Mouse (Mus musculus) urinary bladder, postnatal 25 days (tissue): Measurements from ENCODE around the gene Cdkl2.

Experiments used
- DNase-seq: peaks from one replicate; pipeline ENCODE4 v3.0.0; 2022; ENCODE audit warnings: low spot score

Cdkl2 gene

DNA sequence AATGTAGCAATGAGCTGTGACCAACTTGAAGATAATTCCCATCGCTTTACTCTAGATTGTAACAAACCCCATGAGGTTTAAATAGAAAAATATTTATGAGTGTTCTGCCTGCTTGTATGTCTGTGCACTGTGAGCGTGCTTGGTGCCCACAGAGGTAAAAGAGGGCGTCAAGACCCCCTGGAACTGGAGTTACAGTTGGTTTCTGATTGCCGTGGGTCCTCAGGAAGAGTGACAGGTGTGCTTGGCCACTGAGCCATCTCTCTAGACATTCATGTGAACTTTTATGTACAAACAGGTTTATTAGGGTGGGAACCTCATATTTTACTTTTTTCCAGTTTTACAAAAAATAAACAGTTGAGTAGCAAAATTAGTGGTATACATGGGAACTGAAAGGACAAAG lies at the start of gene Cdkl2:
Cdkl2 (minus strand) TSS at position 101 of the 400 bp plus-strand sequence.
- no peak for DNase-seq

DNA sequence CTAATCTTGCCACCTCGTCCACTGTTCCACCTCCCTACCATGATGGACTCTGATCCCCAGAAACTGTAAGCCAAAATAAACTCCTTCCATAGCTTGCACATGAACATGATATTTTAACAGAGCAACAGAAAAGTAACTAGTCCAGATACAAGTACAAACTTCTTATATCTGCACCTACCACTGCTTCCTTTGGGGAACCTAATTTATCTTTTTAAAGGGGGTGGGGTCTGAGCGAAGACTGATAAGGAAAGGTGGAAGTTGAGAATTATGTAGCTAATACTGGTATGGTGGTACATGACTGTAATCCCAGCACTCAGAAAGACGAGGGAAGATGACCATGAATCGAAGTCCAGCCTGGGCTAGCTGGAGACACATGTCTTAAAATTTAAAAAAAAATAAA lies 43.8 kb upstream of the Cdkl2 start:
- no peak for DNase-seq

DNA sequence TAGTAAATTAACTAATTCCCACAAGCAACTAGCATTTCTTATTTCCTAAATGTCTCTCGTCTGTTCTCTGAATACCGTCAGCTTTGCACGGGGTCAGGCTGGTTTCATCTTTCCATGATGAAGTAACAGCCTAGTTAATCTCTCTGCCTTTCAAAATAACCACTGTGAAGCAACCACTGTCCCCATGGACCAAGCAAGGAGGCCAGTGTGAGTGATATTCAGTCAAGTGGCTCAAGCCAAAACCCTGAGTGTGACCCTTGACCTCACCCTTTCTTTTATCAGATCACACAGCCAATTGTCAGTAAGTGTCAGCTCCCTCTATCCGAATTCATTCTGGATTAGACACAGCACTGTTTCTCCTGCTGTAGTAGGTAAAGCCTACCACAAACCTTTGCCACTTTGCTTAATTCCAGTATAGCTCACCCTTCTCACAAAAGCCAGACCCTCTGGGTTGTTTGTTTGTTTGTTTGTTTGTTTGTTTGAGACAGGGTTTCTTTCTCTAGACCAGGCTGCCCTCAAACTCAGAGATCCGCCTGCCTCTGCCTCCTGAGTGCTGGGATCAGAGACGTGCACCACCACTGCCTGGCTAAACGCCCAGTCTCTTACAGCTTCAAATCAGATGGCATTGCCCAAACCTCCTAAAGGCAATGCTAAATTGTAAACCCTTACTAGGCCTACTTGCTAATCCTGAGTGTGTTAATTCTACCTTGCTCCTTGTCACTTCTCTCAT lies 42.3 kb upstream of the Cdkl2 start:
- no peak for DNase-seq

DNA sequence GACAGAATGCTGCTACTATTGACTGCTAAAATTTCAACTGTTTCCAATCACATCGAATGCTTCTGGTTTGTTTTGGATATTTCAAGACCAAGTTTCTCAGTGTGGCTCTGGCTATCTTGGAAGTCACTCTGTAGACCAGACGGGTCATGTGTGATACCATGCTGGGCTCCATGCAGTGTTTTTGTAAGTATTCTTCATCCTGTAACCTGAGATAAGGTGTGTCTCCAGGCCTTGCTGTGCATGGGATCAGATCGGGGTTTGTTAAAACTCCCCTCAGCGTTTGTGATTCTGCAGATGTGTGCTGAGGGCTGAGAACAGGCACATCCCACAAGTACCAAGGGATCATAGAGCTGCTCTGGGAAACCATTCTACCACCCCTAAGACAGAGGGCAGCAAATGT lies 41.6 kb upstream of the Cdkl2 start:
- DNase-seq, result no peak

DNA sequence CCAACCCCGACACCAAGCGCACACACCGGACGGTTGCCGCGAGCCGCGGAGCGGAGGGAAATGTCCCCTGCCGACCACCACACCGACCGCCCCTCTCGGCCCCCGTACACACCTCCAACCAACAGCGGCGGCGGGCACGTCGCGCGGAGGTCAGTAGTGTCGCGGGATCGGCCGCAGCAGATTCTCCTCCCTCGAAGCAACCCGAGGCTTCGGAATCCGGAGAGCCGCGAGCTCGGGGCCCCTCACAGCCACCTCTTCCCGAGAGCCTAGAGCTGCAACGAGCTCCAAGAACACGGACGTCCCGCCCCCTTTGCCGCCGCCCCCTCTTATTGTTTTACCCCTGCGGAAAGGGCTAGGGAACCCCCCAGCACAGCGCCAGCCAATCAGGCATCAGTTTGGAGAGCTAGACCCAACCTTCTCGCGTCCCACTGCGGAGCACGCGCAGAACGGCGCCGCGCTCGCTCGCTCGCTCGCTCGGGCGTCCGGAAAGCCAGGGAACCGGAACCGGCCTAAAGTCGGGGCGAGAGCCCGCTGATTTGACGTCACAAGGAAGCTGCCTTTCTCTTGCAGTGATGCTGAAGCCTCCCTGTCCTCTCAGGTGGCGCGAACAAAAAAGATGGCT lies 39.8 kb upstream of the Cdkl2 start, which contains the start of gene G3bp2:
G3bp2 (minus strand) TSS at position 303 of the 622 bp plus-strand sequence.
- DNase-seq, result peak; percentile 95

DNA sequence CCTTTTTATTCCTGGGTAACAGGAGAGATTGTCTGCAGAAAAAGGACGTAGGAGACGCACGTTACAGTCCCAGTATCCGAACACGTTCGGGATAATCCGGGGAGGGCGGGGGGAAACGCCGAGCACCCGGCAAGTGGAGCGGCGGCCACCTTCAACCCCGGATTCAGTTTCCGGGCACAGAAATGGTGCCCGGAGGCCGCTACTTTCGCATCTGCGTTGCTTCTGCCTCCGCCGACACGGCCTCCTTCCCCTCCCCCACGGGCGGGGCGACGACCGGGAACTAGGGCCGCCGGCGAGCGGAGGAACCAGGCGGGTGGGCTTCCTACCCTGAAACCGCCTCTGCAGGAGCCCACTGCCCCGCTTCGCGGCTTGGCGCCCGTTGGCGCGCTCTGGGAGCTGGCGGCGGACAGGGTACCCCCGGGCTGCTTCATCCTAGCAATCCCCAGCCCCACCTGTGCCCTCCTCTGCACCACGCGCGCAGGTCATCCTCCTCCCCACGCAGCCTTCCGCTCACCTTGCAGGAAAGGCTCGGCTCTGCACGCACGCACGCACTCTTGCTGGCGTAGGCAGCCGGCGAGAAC lies 39.2 kb upstream of the Cdkl2 start:
- DNase-seq, result peak; percentile 69

DNA sequence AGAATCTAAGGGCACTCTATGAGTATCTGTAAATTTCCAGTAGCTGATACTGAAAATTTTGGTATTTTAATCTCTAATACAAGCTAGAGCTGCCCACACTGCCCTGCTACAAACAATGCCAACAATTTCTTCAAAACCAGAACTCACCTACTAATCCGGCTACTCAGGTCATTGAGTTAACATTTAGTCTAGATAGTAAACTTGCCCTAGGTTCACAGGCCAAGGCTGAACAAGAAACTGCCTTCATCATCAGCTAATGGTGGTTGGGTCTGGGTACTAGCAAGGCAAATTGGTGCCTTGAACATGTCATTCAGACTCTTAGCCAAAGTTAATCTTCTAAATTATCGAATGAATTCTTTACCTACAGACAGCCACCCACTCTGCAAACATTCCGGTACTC lies 37.6 kb upstream of the Cdkl2 start:
- no peak for DNase-seq

DNA sequence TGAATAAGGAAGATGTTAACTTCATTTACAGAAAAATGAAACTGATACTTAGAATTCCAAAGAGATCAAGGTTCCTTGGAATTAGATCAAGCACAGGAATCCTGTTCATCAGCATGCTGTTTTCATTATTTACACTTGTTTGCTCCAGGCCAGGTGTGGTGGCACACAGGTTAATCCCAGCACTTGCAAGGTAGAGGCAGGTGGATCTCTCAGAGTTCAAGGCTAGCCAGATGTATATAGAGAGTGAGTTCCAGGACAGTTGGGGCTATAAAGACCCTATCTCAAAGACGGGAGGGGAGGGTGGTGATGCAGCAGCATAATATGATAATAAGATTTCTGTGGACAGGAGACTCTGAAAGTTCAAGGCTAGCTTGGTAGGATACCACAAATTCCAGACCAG lies 36.7 kb upstream of the Cdkl2 start:
- DNase-seq, result no peak

DNA sequence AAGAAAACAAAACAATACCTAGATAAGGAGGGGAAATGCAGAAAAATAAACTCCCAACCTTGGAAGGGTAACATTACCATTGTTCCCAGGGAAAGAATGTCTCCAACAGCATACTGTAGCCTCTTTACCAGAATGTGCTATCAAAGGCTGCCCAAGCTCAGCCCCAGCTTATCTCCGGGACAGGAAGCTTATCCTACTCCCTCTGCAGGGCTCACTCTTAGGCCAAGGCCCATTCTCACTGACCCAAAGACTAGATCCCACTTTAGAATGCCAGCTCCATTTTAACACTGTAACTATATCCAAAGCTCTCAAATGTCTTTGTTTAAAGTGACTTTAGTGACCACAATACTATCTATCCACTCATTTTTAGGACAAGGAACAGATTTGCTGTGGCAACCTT lies 35.6 kb upstream of the Cdkl2 start:
- DNase-seq, result no peak

DNA sequence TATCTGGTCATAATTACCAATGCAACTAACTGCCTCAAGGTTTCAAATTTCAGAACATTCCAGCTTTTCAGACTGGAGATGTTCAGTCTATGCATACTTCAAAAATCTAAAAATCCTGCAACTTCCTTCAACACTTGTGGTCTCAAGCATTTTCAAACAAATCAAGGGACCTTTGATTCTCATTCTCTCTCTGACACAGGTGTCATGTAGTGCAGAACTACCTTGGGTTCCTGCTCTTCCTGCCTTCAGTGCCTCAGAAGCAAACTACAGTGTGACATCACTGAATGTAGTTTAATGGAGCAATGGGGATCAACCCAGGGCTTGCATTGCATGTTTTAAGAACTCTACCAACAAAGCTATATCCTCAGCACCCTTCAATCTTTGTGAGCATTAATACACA lies 35.1 kb upstream of the Cdkl2 start:
- no peak for DNase-seq

DNA sequence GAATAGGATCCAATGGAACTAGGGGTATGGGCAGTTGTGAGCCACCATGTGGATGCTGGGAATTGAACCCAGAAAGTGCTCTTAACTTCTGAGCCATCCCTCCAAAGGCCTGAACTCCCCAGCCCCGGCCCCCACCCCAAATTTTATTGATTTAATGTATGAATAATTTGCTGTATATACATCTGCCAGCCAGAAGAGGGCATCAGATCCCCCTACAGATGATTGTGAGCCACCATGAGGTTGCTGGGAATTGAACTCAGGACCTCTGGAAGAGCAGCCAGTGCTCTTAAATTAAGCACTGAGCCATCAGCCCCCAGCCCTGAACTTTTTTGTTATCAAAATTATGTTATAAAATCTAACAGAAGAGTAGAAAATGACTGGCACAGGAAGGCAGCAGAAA lies 32.6 kb upstream of the Cdkl2 start:
- no peak for DNase-seq

DNA sequence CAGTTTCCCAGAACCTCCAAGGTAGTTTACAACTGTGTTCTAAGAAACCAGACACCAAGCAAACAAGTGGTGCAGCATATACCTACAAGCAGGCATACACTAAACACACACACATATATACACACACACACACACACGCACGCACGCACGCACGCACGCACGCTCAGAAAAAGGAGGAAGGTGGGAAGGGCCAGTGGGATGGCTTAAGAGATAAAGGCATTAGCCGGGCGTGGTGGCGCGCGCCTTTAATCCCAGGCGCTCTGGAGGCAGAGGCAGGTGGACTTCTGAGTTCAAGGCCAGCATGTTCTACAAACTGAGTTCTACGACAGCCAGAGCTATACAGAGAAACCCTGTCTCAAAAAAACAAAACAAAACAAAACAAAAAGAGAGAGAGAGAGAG lies 30.4 kb upstream of the Cdkl2 start:
- DNase-seq, result no peak

DNA sequence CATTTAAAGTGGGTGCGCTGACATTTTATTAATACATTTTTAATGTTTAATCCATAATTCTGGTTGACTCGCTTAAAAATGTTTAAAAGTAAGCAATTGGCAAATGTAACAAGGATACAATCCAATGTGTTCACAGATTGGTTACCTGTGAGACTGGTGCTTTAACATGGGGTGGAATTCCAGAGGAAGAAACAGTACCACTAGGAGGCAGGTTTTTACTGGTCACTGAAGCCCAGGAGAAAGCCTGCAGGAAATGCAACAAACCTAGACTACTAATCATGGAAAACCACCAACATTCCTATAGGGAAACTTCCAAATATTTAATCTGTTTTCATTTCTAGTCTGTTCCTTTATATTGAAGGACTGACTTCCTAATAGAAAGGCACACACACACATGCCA lies 19.5 kb upstream of the Cdkl2 start:
- no peak for DNase-seq

DNA sequence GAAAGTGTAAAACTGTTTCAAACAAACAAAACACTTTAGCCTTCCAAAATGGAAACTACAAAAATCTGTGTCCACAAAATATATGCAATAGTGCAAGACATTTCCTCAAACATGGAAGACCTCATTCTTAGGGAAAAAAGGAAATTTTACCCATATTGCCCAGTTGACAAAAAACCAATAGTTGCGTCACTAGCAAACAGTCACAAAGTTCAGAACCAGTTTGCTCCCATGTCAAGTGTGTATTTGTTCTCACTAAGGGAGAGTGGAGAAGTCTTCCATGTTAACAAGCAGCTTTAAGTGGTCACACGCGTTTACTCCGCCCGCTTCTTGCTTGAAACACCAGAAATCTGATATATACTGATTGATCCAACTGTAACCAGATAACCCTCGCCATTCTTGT lies 9.2 kb upstream of the Cdkl2 start:
- DNase-seq, result no peak

DNA sequence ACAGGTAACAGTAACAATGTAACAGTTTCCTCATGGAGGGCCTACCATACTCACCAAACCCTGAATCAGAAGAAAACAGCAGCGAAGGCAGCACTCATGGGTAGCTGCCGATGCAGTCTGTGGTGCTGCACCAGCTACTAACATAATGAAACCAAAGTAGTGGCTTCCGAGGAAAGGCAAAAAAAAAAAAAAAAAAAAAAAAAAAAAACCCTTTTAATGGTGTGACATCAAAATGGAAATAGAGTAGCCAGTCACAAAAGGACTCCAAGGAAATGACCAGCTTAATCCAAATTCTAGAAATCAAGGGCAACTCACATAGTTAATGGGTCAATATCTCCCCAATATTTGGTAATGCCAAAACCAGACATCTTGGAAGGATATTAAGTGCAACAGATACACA lies 6.7 kb upstream of the Cdkl2 start:
- DNase-seq, result no peak

DNA sequence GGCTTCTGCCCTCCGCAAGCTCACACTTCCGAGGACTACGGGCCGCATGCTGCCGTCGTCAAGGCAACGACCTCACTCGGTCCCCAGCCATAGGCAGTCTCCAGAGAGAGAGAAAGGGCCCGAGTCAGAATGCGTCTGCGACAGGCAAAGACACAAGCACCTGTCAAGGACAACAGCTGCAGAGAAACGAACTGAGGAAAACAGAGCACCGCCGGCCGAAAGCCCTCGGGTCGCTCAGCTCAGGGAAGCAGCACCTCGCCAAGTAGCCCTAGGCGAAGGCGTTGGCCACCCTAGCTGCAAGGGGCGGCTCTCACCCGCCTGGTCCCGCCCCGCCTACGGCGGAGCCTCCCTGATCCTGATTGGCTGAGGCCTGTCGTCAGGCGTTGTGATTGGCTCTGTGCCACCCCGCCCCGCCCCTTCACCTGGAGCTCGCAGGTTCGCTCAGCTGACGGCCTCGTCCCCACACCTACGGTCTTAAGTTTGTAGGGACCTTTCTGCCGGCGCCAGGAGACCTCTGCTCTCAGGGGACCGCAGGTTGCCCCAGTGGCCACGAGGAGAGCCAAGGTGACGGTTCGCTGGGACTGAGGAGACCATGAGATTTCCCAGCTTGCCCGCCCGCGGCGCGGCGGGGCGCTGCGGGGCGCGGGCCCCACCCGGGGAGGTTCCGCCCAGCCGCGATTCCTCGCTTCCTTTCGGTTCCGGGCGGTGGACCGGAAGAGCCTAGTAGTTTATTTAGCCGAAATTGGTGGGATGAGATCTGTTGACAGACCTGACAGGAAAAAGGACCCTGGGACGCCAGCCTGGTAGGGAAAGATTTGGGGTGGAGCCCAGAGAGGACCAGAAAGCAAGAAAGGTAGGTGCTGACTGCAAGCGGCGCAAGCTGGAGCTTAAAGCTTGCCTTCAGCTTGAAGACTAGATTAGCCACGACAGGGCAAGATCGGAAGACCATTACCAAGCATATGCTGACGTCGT lies 1.0 kb downstream of the Cdkl2 start:
- peak; percentile 93 for DNase-seq

DNA sequence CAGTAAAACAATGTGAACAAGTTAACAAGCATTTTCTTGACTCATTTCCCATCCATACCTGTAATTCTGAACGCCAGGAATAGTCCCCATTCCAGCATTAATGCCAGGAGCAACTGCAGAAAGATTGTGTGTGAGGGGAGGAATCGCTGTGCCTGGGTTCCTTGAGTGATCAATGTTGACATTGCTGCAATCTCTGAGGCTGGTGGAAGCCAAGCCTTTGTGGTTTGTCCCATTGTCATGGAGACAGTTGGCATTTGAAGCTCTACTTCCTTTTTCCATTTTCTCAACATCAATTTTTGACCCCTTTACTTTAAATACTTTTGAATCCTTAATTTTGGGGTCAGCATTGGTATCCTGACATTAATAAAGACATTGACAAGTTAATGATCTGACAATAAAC lies 23.7 kb downstream of the Cdkl2 start:
- DNase-seq, result no peak

DNA sequence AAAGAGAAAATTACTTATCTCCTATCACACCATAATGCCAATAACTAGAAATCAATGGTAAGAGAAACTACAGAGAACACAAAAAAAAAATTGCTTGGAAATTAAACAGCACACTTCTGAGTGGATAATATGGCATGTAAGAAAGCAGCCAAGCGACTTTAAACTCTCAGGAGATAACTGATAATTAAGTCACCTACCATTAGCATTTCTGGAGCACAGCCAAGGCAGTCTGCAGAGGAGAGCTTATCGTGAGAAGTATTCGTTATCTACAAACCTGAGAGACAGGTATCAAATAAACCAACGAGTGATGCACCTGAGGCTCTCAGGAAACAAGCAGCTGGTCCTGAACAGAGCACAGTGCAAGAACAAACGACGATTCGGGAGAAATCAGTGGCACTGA lies 31.9 kb downstream of the Cdkl2 start:
- no peak for DNase-seq

DNA sequence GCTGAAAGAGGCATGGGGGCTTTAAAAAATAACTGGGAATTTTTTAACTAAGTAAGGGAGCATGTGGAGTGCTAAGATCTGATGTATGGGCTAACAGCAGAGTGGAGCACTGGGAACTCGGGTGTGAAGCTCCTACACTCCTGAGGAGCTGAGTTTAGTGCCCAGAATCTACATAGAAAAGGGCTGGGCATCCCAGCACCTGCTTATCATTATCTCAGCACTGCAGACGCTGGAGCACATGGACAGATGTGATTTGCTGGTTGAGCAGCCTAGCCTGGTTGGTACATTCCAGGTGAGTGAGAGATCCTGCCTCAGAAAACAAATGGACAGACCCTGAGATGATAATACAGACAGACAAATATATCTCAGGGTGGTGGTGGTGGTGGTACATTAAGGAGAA lies 33.9 kb downstream of the Cdkl2 start:
- DNase-seq, result no peak

DNA sequence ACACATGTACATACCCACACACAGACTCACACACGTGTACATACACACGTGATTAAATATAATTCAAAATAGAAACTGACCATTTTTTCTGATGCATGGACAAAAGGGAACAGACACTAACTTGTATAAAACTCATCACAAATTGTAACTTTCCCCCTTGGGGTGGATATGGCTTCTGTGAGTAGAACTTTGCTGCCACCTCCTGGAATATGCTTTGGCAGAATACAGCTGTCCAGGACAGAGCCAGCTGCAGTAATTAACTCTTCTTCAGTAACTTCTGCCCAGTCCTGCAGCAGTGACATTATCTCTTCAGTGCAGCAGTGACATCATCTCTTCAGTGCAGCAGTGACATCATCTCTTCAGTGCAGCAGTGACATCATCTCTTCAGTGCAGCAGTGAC lies 40.7 kb downstream of the Cdkl2 start:
- DNase-seq, result no peak

DNA sequence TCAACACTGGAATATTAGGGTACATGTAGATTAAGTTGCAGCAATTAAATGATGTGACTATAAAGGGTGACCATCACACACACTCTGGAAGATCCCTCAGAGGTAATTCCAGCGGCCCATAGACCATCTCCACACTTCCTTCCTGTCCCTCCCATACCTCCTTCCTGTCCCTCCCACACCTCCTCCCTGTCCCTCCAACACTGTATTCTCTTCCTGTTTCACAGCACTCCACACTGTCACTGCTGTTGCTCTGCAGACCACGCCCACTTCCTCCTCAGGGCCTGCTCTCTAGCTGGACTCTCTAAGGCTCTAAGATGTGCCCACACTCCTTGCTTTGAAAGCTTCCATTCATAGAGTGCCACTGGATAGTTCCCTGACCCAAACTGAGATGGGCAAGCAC lies 42.9 kb downstream of the Cdkl2 start:
- DNase-seq, result no peak

DNA sequence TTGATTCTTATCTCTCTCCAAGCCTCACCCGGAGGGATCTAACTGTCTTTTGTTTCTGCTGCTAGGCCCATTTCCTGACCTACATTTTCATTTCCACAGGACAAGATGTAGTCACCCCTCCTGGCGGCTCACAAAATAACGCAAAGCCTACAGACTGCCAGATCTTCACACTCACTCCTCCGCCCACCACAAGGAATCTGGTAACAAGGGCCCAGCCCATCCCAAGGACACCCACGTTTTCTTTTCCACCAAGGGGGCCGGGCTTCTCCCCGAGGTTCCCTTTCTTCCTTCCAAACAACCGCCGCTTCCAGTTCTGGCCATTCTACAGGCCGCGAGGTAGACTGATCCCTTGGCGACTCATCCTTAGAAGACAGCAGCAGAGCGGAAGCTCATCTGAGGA lies 49.1 kb downstream of the Cdkl2 start:
- no peak for DNase-seq

DNA sequence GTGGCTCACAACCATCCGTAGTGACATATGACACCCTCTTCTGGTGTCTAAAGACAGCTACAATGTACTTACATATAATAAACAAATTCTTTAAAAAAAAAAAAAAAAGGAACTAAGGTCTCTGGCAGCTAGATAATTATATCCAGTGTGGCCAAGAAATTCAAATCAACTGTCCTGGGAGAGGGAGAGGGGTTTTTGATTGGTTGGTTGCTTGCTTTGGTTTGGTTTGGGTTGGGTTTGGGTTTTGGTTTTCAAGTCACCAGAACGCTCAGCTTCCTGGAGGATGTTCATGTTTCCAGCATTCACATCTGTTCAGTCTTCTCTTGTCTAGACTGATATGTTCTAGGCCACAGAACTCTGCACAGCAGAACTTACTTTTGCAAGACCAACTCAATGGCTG lies 50.6 kb downstream of the Cdkl2 start:
- no peak for DNase-seq
